Mouse (Mus musculus) forelimb bud, embryonic 11.5 days (tissue): Measurements from ENCODE around the gene Hamp2.
"Not testable (repeated sequence)": the region's sequence is repeated elsewhere in the genome, so short reads cannot be mapped to it uniquely, and the experiment has no call there.

Experiments used
- DNase-seq: peaks from one replicate; pipeline ENCODE4 v3.0.0-alpha.2; 2012; ENCODE audit warnings: low read depth, low spot score

Gene Hamp2

GRCm38 (mm10) chr7:30924581-30924980 is at the start of gene Hamp2:
TSS of gene Hamp2 (minus strand) at chr7:30924681.
- DNase-seq, result not testable (repeated sequence)

GRCm38 (mm10) chr7:30973501-30974289 is 49.2 kb upstream of the Hamp2 start, which contains the start of gene Fam187b:
TSS of gene Fam187b (plus strand) at chr7:30973790.
- DNase-seq, result peak; percentile 92

- no peak for DNase-seq
These were observed 48.7 kb upstream of the Hamp2 start, which contains the start of gene Lsr for GRCm38 (mm10) chr7:30973251-30973500. TSS of gene Lsr (minus strand) at chr7:30973464.

- DNase-seq, result no peak
These were observed 48.2 kb upstream of the Hamp2 start for GRCm38 (mm10) chr7:30972426-30973250.

GRCm38 (mm10) chr7:30971901-30972300 is 47.4 kb upstream of the Hamp2 start:
- no peak for DNase-seq

- DNase-seq, result no peak
These were observed 44.7 kb upstream of the Hamp2 start for GRCm38 (mm10) chr7:30969174-30969573.

- DNase-seq, result no peak
These were observed 44.1 kb upstream of the Hamp2 start for GRCm38 (mm10) chr7:30968611-30969010.

- DNase-seq, result no peak
These were observed 42.2 kb upstream of the Hamp2 start for GRCm38 (mm10) chr7:30966657-30967056.

GRCm38 (mm10) chr7:30965677-30966076 is 41.2 kb upstream of the Hamp2 start:
- no peak for DNase-seq

GRCm38 (mm10) chr7:30964366-30964765 is 39.9 kb upstream of the Hamp2 start:
- DNase-seq, result no peak

- no peak for DNase-seq
These were observed 38.4 kb upstream of the Hamp2 start for GRCm38 (mm10) chr7:30962862-30963261.

GRCm38 (mm10) chr7:30959786-30960349 is 35.4 kb upstream of the Hamp2 start:
- no peak for DNase-seq

GRCm38 (mm10) chr7:30958866-30959487 is 34.5 kb upstream of the Hamp2 start:
- DNase-seq, result no peak

- no peak for DNase-seq
These were observed 33.8 kb upstream of the Hamp2 start for GRCm38 (mm10) chr7:30958109-30958865.

- peak; percentile 89 for DNase-seq
These were observed 32.9 kb upstream of the Hamp2 start for GRCm38 (mm10) chr7:30957367-30957783.

GRCm38 (mm10) chr7:30956756-30957366 is 32.4 kb upstream of the Hamp2 start, which contains the start of gene Usf2:
TSS of gene Usf2 (minus strand) at chr7:30956803.
- DNase-seq, result peak; percentile 64

GRCm38 (mm10) chr7:30956357-30956751 is 31.9 kb upstream of the Hamp2 start:
- no peak for DNase-seq

- DNase-seq, result peak; percentile 83
These were observed 31.3 kb upstream of the Hamp2 start for GRCm38 (mm10) chr7:30955584-30956356.

- no peak for DNase-seq
These were observed 30.6 kb upstream of the Hamp2 start for GRCm38 (mm10) chr7:30954971-30955520.

GRCm38 (mm10) chr7:30954036-30954435 is 29.6 kb upstream of the Hamp2 start:
- DNase-seq, result no peak
